Mouse (Mus musculus): ENCODE results near the gene Il6ra. TPM values are rescaled to one million over a fixed set of nuclear protein-coding genes. Genes with fewer than 3 reads are reported as not detected.

Il6ra gene
- polyA plus RNA-seq, 1 experiment, result 0.02 TPM

GRCm38 (mm10) chr3:89948655-89949054 lies 35.7 kb upstream of the Il6ra start:
- H3K4me1 ChIP-seq (ENCODE audit: control insufficient read depth), result no peaks in the 10 kb centered on the region
- peaks cover 3% of the 10 kb centered on the region; the same call in 1 of the 2 replicates for H3K36me3 ChIP-seq (ENCODE audit: control insufficient read depth)
- no peak for TF ChIP-seq GATA1 (IDR thresholded peaks at IDR 0.05; ENCODE audit: low read length)
- TF ChIP-seq TAL1 (IDR thresholded peaks at IDR 0.05; ENCODE audit: low read length), result no peak
- H3K4me3 ChIP-seq (replicated peaks), result no peak overlapping the region
- no peaks in the 10 kb centered on the region for H3K9me3 ChIP-seq (ENCODE audit: control insufficient read depth, low read length)
- H3K27me3 ChIP-seq (ENCODE audit: control insufficient read depth), result no peaks in the 10 kb centered on the region

- Histone ChIP-seq H3K4me3 (replicated peaks) (no peak overlapping the region), H3K9me3 (ENCODE audit: control insufficient read depth, low read length) (no peaks in the 10 kb centered on the region), H3K27me3 (ENCODE audit: control insufficient read depth) (no peaks in the 10 kb centered on the region), H3K4me1 (ENCODE audit: control insufficient read depth) (no peaks in the 10 kb centered on the region), H3K36me3 (ENCODE audit: control insufficient read depth) (peaks cover 8% of the 10 kb centered on the region; the same call in 1 of the 2 replicates)
- TF ChIP-seq GATA1 (IDR thresholded peaks at IDR 0.05; ENCODE audit: low read length) (no peak), TAL1 (IDR thresholded peaks at IDR 0.05; ENCODE audit: low read length) (no peak)
These were observed 35.0 kb upstream of the Il6ra start for GRCm38 (mm10) chr3:89948021-89948420.

DNA sequence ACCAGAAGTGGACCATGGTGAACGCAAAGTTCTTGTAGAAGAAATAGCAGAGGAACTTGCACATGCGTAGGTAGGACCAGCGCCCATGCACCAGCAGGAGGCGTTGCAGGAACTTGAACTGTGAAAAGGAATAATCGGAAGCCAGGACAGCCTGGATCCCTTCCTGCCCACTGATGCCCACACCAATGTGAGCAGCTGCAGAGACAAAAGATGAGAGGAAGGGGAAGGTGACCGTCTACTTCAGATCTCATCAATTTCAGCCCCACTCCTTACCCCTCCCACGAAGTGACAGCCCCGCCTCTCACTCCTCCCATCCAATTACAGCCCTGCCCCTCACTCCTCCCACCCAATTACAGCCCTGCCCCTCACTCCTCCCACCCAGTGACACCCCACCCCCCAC lies 32.0 kb upstream of the Il6ra start:
- Histone ChIP-seq H3K4me3 (replicated peaks) (no peak overlapping the region), H3K4me1 (ENCODE audit: control insufficient read depth) (no peaks in the 10 kb centered on the region), H3K9me3 (ENCODE audit: control insufficient read depth, low read length) (no peaks in the 10 kb centered on the region), H3K36me3 (ENCODE audit: control insufficient read depth) (peaks cover 8% of the 10 kb centered on the region; the same call in 1 of the 2 replicates), H3K27me3 (ENCODE audit: control insufficient read depth) (no peaks in the 10 kb centered on the region)
- TF ChIP-seq GATA1 (IDR thresholded peaks at IDR 0.05; ENCODE audit: low read length) (no peak), TAL1 (IDR thresholded peaks at IDR 0.05; ENCODE audit: low read length) (no peak)

- TF ChIP-seq GATA1 (IDR thresholded peaks at IDR 0.05; ENCODE audit: low read length), result no peak
- no peak for TF ChIP-seq TAL1 (IDR thresholded peaks at IDR 0.05; ENCODE audit: low read length)
- Histone ChIP-seq H3K9me3 (ENCODE audit: control insufficient read depth, low read length) (no peaks in the 10 kb centered on the region), H3K4me1 (ENCODE audit: control insufficient read depth) (no peaks in the 10 kb centered on the region), H3K27me3 (ENCODE audit: control insufficient read depth) (no peaks in the 10 kb centered on the region), H3K36me3 (ENCODE audit: control insufficient read depth) (peaks cover 5% of the 10 kb centered on the region; the same call in 1 of the 2 replicates), H3K4me3 (replicated peaks) (no peak overlapping the region)
These were observed 29.9 kb upstream of the Il6ra start for GRCm38 (mm10) chr3:89942894-89943293.

GRCm38 (mm10) chr3:89936495-89936894 lies 23.5 kb upstream of the Il6ra start:
- no peaks in the 10 kb centered on the region for H3K27me3 ChIP-seq (ENCODE audit: control insufficient read depth)
- H3K4me1 ChIP-seq (ENCODE audit: control insufficient read depth), result no peaks in the 10 kb centered on the region
- no peaks in the 10 kb centered on the region for H3K9me3 ChIP-seq (ENCODE audit: control insufficient read depth, low read length)
- no peaks in the 10 kb centered on the region; the same call in 1 of the 2 replicates for H3K36me3 ChIP-seq (ENCODE audit: control insufficient read depth)
- no peak for TF ChIP-seq GATA1 (IDR thresholded peaks at IDR 0.05; ENCODE audit: low read length)
- no peak for TF ChIP-seq TAL1 (IDR thresholded peaks at IDR 0.05; ENCODE audit: low read length)
- no peak overlapping the region for H3K4me3 ChIP-seq (replicated peaks)

- H3K36me3 ChIP-seq (ENCODE audit: control insufficient read depth), result no peaks in the 10 kb centered on the region
- no peak overlapping the region for H3K4me3 ChIP-seq (replicated peaks)
- TF ChIP-seq TAL1 (IDR thresholded peaks at IDR 0.05; ENCODE audit: low read length) (no peak), GATA1 (IDR thresholded peaks at IDR 0.05; ENCODE audit: low read length) (no peak)
- no peaks in the 10 kb centered on the region for H3K9me3 ChIP-seq (ENCODE audit: control insufficient read depth, low read length)
- no peaks in the 10 kb centered on the region for H3K4me1 ChIP-seq (ENCODE audit: control insufficient read depth)
- H3K27me3 ChIP-seq (ENCODE audit: control insufficient read depth), result peaks cover 3% of the 10 kb centered on the region; the same call in 1 of the 2 replicates
These were observed 19.9 kb upstream of the Il6ra start for GRCm38 (mm10) chr3:89932925-89933324.

DNA sequence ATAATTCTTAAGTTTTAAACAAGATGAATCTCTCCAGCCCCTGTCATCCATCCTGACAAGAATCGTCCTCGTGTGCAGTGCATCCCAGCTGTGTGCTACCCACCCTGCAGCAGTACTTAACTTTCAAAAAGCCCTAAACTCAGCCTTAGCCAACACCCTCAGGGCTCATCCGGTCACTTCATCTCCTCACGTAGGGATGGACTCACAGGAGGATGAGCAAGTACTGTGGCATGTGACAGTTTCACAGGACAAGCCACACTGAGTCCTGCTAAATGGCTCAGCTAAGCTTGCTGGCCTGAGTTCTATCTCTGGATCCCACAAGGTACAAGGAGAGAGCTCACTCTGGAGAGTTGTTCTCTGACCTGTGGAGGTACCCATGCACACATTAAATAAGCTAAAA lies 16.0 kb upstream of the Il6ra start:
- no peaks in the 10 kb centered on the region for H3K36me3 ChIP-seq (ENCODE audit: control insufficient read depth)
- TF ChIP-seq TAL1 (IDR thresholded peaks at IDR 0.05; ENCODE audit: low read length) (no peak), GATA1 (IDR thresholded peaks at IDR 0.05; ENCODE audit: low read length) (no peak)
- H3K9me3 ChIP-seq (ENCODE audit: control insufficient read depth, low read length), result 0 out of 2 replicates have a peak, but pooled peaks cover 3% of the 10 kb centered on the region

DNA sequence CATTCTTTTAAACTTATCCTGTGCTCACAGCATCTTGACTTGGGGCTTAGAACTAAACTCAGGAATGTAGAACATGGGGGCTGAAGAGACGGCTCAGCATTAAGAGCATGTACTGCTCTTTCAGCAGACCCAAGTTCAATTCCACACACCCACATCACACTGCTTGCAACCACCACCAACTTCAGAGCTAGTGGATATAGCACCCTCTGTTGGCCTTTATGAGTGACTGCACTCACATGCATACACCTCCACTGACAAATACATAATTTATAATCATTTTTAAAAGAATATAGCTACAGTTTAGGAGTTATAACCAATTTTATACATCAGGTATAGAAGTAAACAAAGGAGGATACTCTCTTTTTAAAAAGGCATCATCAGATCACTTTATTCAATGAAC lies 13.4 kb upstream of the Il6ra start:
- H3K27me3 ChIP-seq (ENCODE audit: control insufficient read depth), result peaks cover 3% of the 10 kb centered on the region; the same call in 1 of the 2 replicates
- 0 out of 2 replicates have a peak, but pooled peaks cover 3% of the 10 kb centered on the region for H3K9me3 ChIP-seq (ENCODE audit: control insufficient read depth, low read length)
- H3K4me1 ChIP-seq (ENCODE audit: control insufficient read depth), result no peaks in the 10 kb centered on the region
- H3K4me3 ChIP-seq (replicated peaks), result no peak overlapping the region
- H3K36me3 ChIP-seq (ENCODE audit: control insufficient read depth), result no peaks in the 10 kb centered on the region
- TF ChIP-seq GATA1 (IDR thresholded peaks at IDR 0.05; ENCODE audit: low read length) (no peak), TAL1 (IDR thresholded peaks at IDR 0.05; ENCODE audit: low read length) (no peak)

More for the DNA sequence above, 16.0 kb upstream of the Il6ra start:
- H3K4me3 ChIP-seq (replicated peaks), result no peak overlapping the region
- H3K27me3 ChIP-seq (ENCODE audit: control insufficient read depth), result peaks cover 3% of the 10 kb centered on the region; the same call in 1 of the 2 replicates
- H3K4me1 ChIP-seq (ENCODE audit: control insufficient read depth), result no peaks in the 10 kb centered on the region

DNA sequence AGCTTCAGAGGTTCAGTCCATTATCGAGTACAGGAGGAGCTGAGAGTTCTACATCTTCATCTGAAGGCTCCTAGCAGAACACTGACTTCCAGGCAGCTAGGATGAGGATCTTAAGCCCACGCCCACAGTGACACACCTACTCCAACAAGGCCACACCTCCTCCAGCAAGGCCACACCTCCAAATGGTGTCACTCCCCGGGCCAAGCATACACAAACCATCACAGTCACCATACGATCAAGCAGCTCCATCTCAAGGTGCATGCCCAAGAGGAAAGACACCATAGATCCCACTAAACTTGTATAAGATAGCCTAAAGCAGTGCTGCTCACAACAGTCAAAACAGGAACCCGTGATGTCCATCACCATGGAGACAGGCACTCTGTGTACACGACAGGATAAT lies 7.7 kb upstream of the Il6ra start:
- Histone ChIP-seq H3K9me3 (ENCODE audit: control insufficient read depth, low read length) (no peaks in the 10 kb centered on the region), H3K4me1 (ENCODE audit: control insufficient read depth) (peaks cover 5% of the 10 kb centered on the region), H3K27me3 (ENCODE audit: control insufficient read depth) (peaks cover 7% of the 10 kb centered on the region), H3K4me3 (replicated peaks) (no peak overlapping the region), H3K36me3 (ENCODE audit: control insufficient read depth) (no peaks in the 10 kb centered on the region)
- no peak for TF ChIP-seq GATA1 (IDR thresholded peaks at IDR 0.05; ENCODE audit: low read length)
- no peak for TF ChIP-seq TAL1 (IDR thresholded peaks at IDR 0.05; ENCODE audit: low read length)

GRCm38 (mm10) chr3:89917408-89917807 lies 4.4 kb upstream of the Il6ra start:
- H3K27me3 ChIP-seq (ENCODE audit: control insufficient read depth), result peaks cover 40% of the 10 kb centered on the region
- peaks cover 4% of the 10 kb centered on the region; the same call in 1 of the 2 replicates for H3K9me3 ChIP-seq (ENCODE audit: control insufficient read depth, low read length)
- H3K36me3 ChIP-seq (ENCODE audit: control insufficient read depth), result no peaks in the 10 kb centered on the region
- no peak overlapping the region for H3K4me3 ChIP-seq (replicated peaks)
- TF ChIP-seq TAL1 (IDR thresholded peaks at IDR 0.05; ENCODE audit: low read length), result no peak
- TF ChIP-seq GATA1 (IDR thresholded peaks at IDR 0.05; ENCODE audit: low read length), result no peak
- H3K4me1 ChIP-seq (ENCODE audit: control insufficient read depth), result peaks cover 13% of the 10 kb centered on the region

Measured in erythroblast, embryonic 14.5 days (primary cell).